Mouse (Mus musculus) midbrain, embryonic 11.5 days (tissue): ENCODE measurements around the gene Ppfibp1. TPM values are rescaled to one million over a fixed set of nuclear protein-coding genes. Genes with fewer than 3 reads are reported as not detected.

Experiments
- ATAC-seq: fragments of 200-750 bp; cut with Nextera tagmentation; 2 replicates; pipeline ENCODE4 v1.8.0; 2017; ENCODE audit warnings: moderate TSS enrichment, moderate library complexity; ENCODE audit not compliant: low FRiP score
- DNase-seq: peaks from one replicate; pipeline ENCODE4 v3.0.0; 2015; ENCODE audit warnings: low spot score; ENCODE audit errors: missing footprints
- H3K27ac ChIP-seq: fragments of 300-500 bp; sonication (generic); 2 replicates; pipeline ENCODE4 v1.5.1; 2014; ENCODE audit warnings: low read depth, low read length
- H3K27me3 ChIP-seq: fragments of 300-500 bp; sonication (generic); 2 replicates; pipeline ENCODE4 v1.6.1; 2014; ENCODE audit warnings: mild to moderate bottlenecking, low read length, moderate library complexity, mixed read lengths; ENCODE audit not compliant: control insufficient read depth, insufficient read depth
- H3K36me3 ChIP-seq: fragments of 300-500 bp; sonication (generic); 2 replicates; pipeline ENCODE4 v1.6.1; 2014; ENCODE audit warnings: mild to moderate bottlenecking, low read length, moderate library complexity, mixed read lengths; ENCODE audit not compliant: control insufficient read depth, insufficient read depth
- H3K4me1 ChIP-seq: fragments of 300-500 bp; sonication (generic); 2 replicates; pipeline ENCODE4 v1.6.1; 2014; ENCODE audit warnings: low read length; ENCODE audit not compliant: control insufficient read depth, insufficient read depth
- H3K4me2 ChIP-seq: fragments of 300-500 bp; sonication (generic); 2 replicates; pipeline ENCODE4 v1.6.1; 2014; ENCODE audit warnings: mild to moderate bottlenecking, moderate library complexity
- H3K4me3 ChIP-seq: fragments of 300-500 bp; sonication (generic); 2 replicates; pipeline ENCODE4 v1.5.1; 2014; ENCODE audit warnings: low read depth, low read length
- H3K9ac ChIP-seq: fragments of 300-500 bp; sonication (generic); 2 replicates; pipeline ENCODE4 v1.6.1; 2014; ENCODE audit warnings: low read length
- H3K9me3 ChIP-seq: fragments of 300-500 bp; sonication (generic); 2 replicates; pipeline ENCODE4 v1.6.1; 2016; ENCODE audit warnings: low read length; ENCODE audit not compliant: control insufficient read depth
- WGBS: fragments of 180-500 bp; shearing (Covaris S2); extraction: QIAGEN DNeasy Blood & Tissue Kit; methylation state at CpG from one replicate; pipeline ENCODE4 v1.1.7; 2014; 5-methylcytosine and 5-hydroxymethylcytosine counted together
- polyA plus RNA-seq: library from polyadenylated mRNA; unstranded; fragments of >200 nt; fragmentation: Nextera tagmentation; extraction: Ambion mirVana; gene quantifications from 2 replicates; pipeline ENCODE4 v1.2.1, GENCODE M21; 2014

Ppfibp1 gene
- polyA plus RNA-seq, 1 experiment from 2014 or later = 30.2 TPM

- no peak overlapping the region for H3K4me2 ChIP-seq
- H3K27ac ChIP-seq = no peak overlapping the region
- no peaks in the 10 kb centered on the region for H3K9me3 ChIP-seq
- WGBS = 94% methylated on average over 19 of the region's 19 CpGs
- no peaks in the 10 kb centered on the region for H3K27me3 ChIP-seq
- H3K36me3 ChIP-seq = peaks cover 12% of the 10 kb centered on the region; the same call in 1 of the 2 replicates
- no peak for ATAC-seq
- H3K4me1 ChIP-seq = no peaks in the 10 kb centered on the region
- DNase-seq = no peak
- no peak overlapping the region for H3K4me3 ChIP-seq
- H3K9ac ChIP-seq = no peak overlapping the region
Measured at GRCm38 (mm10) chr6:147053785-147054646, 165.7 kb downstream of the Ppfibp1 start.

GRCm38 (mm10) chr6:147055374-147055977 is 167.2 kb downstream of the Ppfibp1 start:
- Histone ChIP-seq H3K4me1 (no peaks in the 10 kb centered on the region), H3K4me2 (no peak overlapping the region), H3K9me3 (no peaks in the 10 kb centered on the region), H3K4me3 (no peak overlapping the region), H3K27ac (no peak overlapping the region), H3K9ac (no peak overlapping the region), H3K36me3 (peaks cover 6% of the 10 kb centered on the region; the same call in 1 of the 2 replicates), H3K27me3 (no peaks in the 10 kb centered on the region)
- ATAC-seq (no peak), DNase-seq (no peak)
- WGBS = 89% methylated on average over 10 of the region's 10 CpGs

GRCm38 (mm10) chr6:147059326-147059725 is 171.0 kb downstream of the Ppfibp1 start:
- no peaks in the 10 kb centered on the region for H3K9me3 ChIP-seq
- no peak for DNase-seq
- 0 out of 2 replicates have a peak, but pooled peaks cover 2% of the 10 kb centered on the region for H3K36me3 ChIP-seq
- ATAC-seq = no peak
- H3K27me3 ChIP-seq = no peaks in the 10 kb centered on the region
- 70% methylated on average over 7 of the region's 7 CpGs for WGBS
- no peaks in the 10 kb centered on the region for H3K4me1 ChIP-seq
- no peak overlapping the region for H3K9ac ChIP-seq
- H3K4me3 ChIP-seq = no peak overlapping the region
- H3K4me2 ChIP-seq = no peak overlapping the region
- no peak overlapping the region for H3K27ac ChIP-seq

- Histone ChIP-seq H3K4me2 (no peak overlapping the region), H3K9me3 (no peaks in the 10 kb centered on the region), H3K27me3 (no peaks in the 10 kb centered on the region), H3K4me1 (no peaks in the 10 kb centered on the region), H3K36me3 (0 out of 2 replicates have a peak, but pooled peaks cover 2% of the 10 kb centered on the region), H3K9ac (no peak overlapping the region), H3K4me3 (no peak overlapping the region), H3K27ac (no peak overlapping the region)
- DNase-seq = no peak
- WGBS = 91% methylated on average over 9 of the region's 9 CpGs
- ATAC-seq = 0 out of 2 replicates have a peak, but pooled peaks have one; percentile 16
Measured at GRCm38 (mm10) chr6:147061630-147062029, 173.3 kb downstream of the Ppfibp1 start.

DNA sequence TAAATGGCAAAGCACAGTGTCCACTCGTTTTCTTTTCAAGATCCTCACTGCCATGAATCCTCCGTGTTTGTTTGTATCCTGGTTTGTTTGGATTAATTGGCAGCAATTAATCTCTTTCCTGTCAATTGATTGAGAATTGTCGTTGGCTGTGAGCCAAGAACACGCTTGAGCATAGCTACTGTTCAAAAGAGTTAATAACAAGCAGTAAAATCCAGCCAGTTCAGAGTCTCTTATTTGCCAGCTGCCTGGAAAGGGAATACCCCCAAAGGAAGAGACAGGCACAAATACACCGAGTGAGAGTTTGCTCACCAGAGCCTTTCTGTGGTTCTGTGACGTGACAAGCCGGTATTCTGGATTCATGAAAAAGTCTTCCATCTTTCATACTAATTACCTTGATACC is 173.7 kb downstream of the Ppfibp1 start:
- Histone ChIP-seq H3K9ac (no peak overlapping the region), H3K4me1 (no peaks in the 10 kb centered on the region), H3K4me3 (no peak overlapping the region), H3K27ac (no peak overlapping the region), H3K9me3 (no peaks in the 10 kb centered on the region), H3K36me3 (0 out of 2 replicates have a peak, but pooled peaks cover 2% of the 10 kb centered on the region), H3K27me3 (no peaks in the 10 kb centered on the region), H3K4me2 (no peak overlapping the region)
- DNase-seq (no peak), ATAC-seq (no peak)
- 88% methylated on average over 7 of the region's 7 CpGs for WGBS

DNA sequence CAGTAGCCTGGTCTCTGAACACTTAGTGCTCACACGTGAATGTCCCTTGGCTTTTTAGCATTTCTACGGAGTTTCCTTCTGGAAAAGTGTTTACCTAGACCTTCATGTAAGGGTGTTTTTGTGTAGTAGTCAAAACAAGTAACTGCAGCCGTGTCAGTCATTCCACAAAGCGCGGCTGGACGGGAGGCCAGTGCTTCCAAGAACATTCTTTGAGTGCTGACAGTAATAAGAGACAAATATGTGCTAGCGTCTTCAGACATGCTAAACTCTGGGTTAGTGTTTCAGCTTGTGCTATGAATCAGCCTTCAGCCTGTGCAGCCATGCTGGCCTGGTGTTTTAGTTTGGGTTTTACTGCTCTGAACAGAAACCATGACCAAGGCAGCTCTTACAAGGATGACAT is 174.4 kb downstream of the Ppfibp1 start:
- 0 out of 2 replicates have a peak, but pooled peaks cover 2% of the 10 kb centered on the region for H3K36me3 ChIP-seq
- H3K4me3 ChIP-seq = no peak overlapping the region
- no peak for ATAC-seq
- H3K4me2 ChIP-seq = no peak overlapping the region
- no peaks in the 10 kb centered on the region for H3K27me3 ChIP-seq
- no peaks in the 10 kb centered on the region for H3K9me3 ChIP-seq
- H3K9ac ChIP-seq = no peak overlapping the region
- 94% methylated on average over 7 of the region's 7 CpGs for WGBS
- H3K27ac ChIP-seq = no peak overlapping the region
- DNase-seq = no peak
- H3K4me1 ChIP-seq = no peaks in the 10 kb centered on the region

DNA sequence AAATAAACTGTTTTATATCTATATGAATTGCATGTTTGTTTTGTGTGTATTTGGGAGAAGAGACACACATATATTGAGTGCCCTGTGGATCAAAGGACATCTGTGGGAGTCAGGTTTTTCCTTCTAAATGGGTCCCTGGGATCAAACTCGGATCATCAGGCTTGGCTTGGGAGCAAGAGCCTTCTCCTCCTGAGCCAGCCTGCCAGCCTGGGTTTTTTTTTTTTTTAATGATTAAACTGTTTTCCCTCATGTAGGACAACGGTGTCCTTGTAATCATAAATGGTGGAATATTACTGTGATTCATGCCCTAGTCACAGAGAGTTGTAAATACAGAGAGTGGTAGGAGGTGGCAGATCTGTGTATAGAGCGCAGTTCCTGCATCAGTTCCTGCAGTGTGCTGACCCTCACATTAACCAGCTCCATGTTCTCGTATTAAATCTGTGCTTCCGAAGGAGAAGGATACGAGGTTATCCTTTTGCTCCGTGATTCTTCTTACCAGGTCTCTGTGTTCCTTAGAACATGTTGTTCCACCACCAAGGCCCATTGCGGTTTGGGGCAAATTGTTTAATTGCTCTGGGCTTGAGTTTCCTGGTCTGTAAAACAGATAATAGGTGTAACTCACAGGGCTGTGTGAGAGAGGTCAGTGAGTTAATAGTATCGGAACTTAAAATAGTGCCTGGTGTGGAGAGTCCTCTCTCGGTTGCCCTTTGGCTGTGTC is 176.1 kb downstream of the Ppfibp1 start:
- Histone ChIP-seq H3K9me3 (no peaks in the 10 kb centered on the region), H3K36me3 (0 out of 2 replicates have a peak, but pooled peaks cover 2% of the 10 kb centered on the region), H3K4me3 (no peak overlapping the region), H3K27ac (no peak overlapping the region), H3K4me1 (no peaks in the 10 kb centered on the region), H3K27me3 (no peaks in the 10 kb centered on the region), H3K4me2 (no peak overlapping the region), H3K9ac (no peak overlapping the region)
- DNase-seq (no peak), ATAC-seq (no peak)
- WGBS = 95% methylated on average over 10 of the region's 10 CpGs

- Histone ChIP-seq H3K36me3 (0 out of 2 replicates have a peak, but pooled peaks cover 2% of the 10 kb centered on the region), H3K4me2 (no peak overlapping the region), H3K9me3 (no peaks in the 10 kb centered on the region), H3K4me1 (no peaks in the 10 kb centered on the region), H3K9ac (no peak overlapping the region), H3K27ac (no peak overlapping the region), H3K27me3 (no peaks in the 10 kb centered on the region), H3K4me3 (no peak overlapping the region)
- ATAC-seq = no peak
- DNase-seq = no peak
- WGBS = 90% methylated on average over 6 of the region's 6 CpGs
Measured at GRCm38 (mm10) chr6:147064944-147065261, 176.6 kb downstream of the Ppfibp1 start.
